Mouse (Mus musculus) kidney, adult 9 months (tissue): ENCODE data around the gene Mybpc1.

ENCODE experiments used
- DNase-seq: peaks from one replicate; pipeline ENCODE4 v3.0.0; 2022

The Mybpc1 gene

GRCm38 (mm10) chr10:88604943-88605342, at the start of gene Mybpc1:
Mybpc1 (minus strand) TSS chr10:88605152.
- no peak for DNase-seq

GRCm38 (mm10) chr10:88645448-88645847, 40.5 kb upstream of the Mybpc1 start:
- no peak for DNase-seq

GRCm38 (mm10) chr10:88631330-88631953, 26.5 kb upstream of the Mybpc1 start:
- DNase-seq: no peak

- no peak for DNase-seq
These were observed 25.8 kb upstream of the Mybpc1 start for GRCm38 (mm10) chr10:88630663-88631329.

- no peak for DNase-seq
These were observed 22.1 kb upstream of the Mybpc1 start for GRCm38 (mm10) chr10:88627052-88627451.

- DNase-seq: no peak
These were observed 21.2 kb upstream of the Mybpc1 start for GRCm38 (mm10) chr10:88626176-88626575.

- no peak for DNase-seq
These were observed 19.3 kb upstream of the Mybpc1 start for GRCm38 (mm10) chr10:88624300-88624699.

- DNase-seq: peak; percentile 9
These were observed 17.7 kb upstream of the Mybpc1 start for GRCm38 (mm10) chr10:88622624-88623023.

GRCm38 (mm10) chr10:88620809-88621208, 15.9 kb upstream of the Mybpc1 start:
- no peak for DNase-seq

- no peak for DNase-seq
These were observed 8.1 kb upstream of the Mybpc1 start for GRCm38 (mm10) chr10:88613051-88613450.

- no peak for DNase-seq
These were observed 1.7 kb upstream of the Mybpc1 start for GRCm38 (mm10) chr10:88606686-88607085.

- no peak for DNase-seq
These were observed 1.1 kb upstream of the Mybpc1 start for GRCm38 (mm10) chr10:88606065-88606464.

GRCm38 (mm10) chr10:88603773-88604172, 1.2 kb downstream of the Mybpc1 start:
- DNase-seq: no peak

- DNase-seq: no peak
These were observed 1.7 kb downstream of the Mybpc1 start for GRCm38 (mm10) chr10:88603256-88603655.

- DNase-seq: no peak
These were observed 4.4 kb downstream of the Mybpc1 start for GRCm38 (mm10) chr10:88600591-88600990.

GRCm38 (mm10) chr10:88592316-88592715, 12.6 kb downstream of the Mybpc1 start:
- no peak for DNase-seq

GRCm38 (mm10) chr10:88591042-88591441, 13.9 kb downstream of the Mybpc1 start:
- no peak for DNase-seq

- DNase-seq: no peak
These were observed 20.5 kb downstream of the Mybpc1 start for GRCm38 (mm10) chr10:88584469-88584868.

- peak; percentile 77 for DNase-seq
These were observed 24.2 kb downstream of the Mybpc1 start for GRCm38 (mm10) chr10:88580786-88581185.

- DNase-seq: peak; percentile 29
These were observed 26.3 kb downstream of the Mybpc1 start for GRCm38 (mm10) chr10:88578651-88579050.

GRCm38 (mm10) chr10:88574115-88574635, 30.8 kb downstream of the Mybpc1 start:
- peak; percentile 53 for DNase-seq

- no peak for DNase-seq
These were observed 32.8 kb downstream of the Mybpc1 start for GRCm38 (mm10) chr10:88572123-88572522.

- DNase-seq: no peak
These were observed 47.9 kb downstream of the Mybpc1 start for GRCm38 (mm10) chr10:88557046-88557445.

- DNase-seq: no peak
These were observed 52.2 kb downstream of the Mybpc1 start for GRCm38 (mm10) chr10:88552738-88553137.
